Mouse (Mus musculus) intestine, embryonic 16.5 days (tissue): Measurements from ENCODE around the gene Sipa1l1. TPM values are rescaled to one million over a fixed set of nuclear protein-coding genes. Genes with fewer than 3 reads are reported as not detected.
A peak's percentile ranks its signal among the peaks of the same experiment; 100 is the strongest.

Experiments used
- ATAC-seq: fragments of 200-750 bp; cut with Nextera tagmentation; 2 replicates; pipeline ENCODE4 v1.8.0; 2017; ENCODE audit warnings: moderate TSS enrichment, moderate library complexity
- H3K27ac ChIP-seq: fragments of 300-500 bp; sonication (generic); 2 replicates; pipeline ENCODE4 v1.5.1; 2014; ENCODE audit warnings: mild to moderate bottlenecking, low read length
- H3K27me3 ChIP-seq: fragments of 300-500 bp; sonication (generic); replicated peaks from 2 replicates; pipeline ENCODE4 v1.6.1; 2014; ENCODE audit warnings: low read length, control low read depth, mixed read lengths; ENCODE audit not compliant: control insufficient read depth, insufficient read depth
- H3K36me3 ChIP-seq: fragments of 300-500 bp; sonication (generic); 2 replicates; pipeline ENCODE4 v1.6.1; 2014; ENCODE audit warnings: low read length, control low read depth; ENCODE audit not compliant: control insufficient read depth, insufficient read depth
- H3K4me1 ChIP-seq: fragments of 300-500 bp; sonication (generic); 2 replicates; pipeline ENCODE4 v1.6.1; 2014; ENCODE audit warnings: low read length, control low read depth, mixed read lengths; ENCODE audit not compliant: control insufficient read depth, insufficient read depth
- H3K4me2 ChIP-seq: fragments of 300-500 bp; sonication (generic); 2 replicates; pipeline ENCODE4 v1.6.1; 2014; ENCODE audit warnings: low read depth, low read length, control low read depth
- H3K4me3 ChIP-seq: fragments of 300-500 bp; sonication (generic); 2 replicates; pipeline ENCODE4 v1.5.1; 2014; ENCODE audit warnings: mild to moderate bottlenecking, low read length
- H3K9ac ChIP-seq: fragments of 300-500 bp; sonication (generic); 2 replicates; pipeline ENCODE4 v1.6.1; 2014; ENCODE audit warnings: low read depth, low read length
- H3K9me3 ChIP-seq: fragments of 300-500 bp; sonication (generic); 2 replicates; pipeline ENCODE4 v1.6.1; 2016; ENCODE audit warnings: low read length, control low read depth; ENCODE audit not compliant: control insufficient read depth
- WGBS: fragments of 180-500 bp; shearing (Covaris S2); extraction: QIAGEN DNeasy Blood & Tissue Kit; methylation state at CpG from one replicate; pipeline ENCODE4 v1.1.7; 2014; 5-methylcytosine and 5-hydroxymethylcytosine counted together
- polyA plus RNA-seq: library from polyadenylated mRNA; unstranded; fragments of >200 nt; fragmentation: Nextera tagmentation; extraction: Ambion mirVana; gene quantifications from 2 replicates; pipeline ENCODE4 v1.2.1, GENCODE M21; 2015

Sipa1l1 gene
- polyA plus RNA-seq, 1 experiment from 2014 or later = 21.2 TPM

DNA sequence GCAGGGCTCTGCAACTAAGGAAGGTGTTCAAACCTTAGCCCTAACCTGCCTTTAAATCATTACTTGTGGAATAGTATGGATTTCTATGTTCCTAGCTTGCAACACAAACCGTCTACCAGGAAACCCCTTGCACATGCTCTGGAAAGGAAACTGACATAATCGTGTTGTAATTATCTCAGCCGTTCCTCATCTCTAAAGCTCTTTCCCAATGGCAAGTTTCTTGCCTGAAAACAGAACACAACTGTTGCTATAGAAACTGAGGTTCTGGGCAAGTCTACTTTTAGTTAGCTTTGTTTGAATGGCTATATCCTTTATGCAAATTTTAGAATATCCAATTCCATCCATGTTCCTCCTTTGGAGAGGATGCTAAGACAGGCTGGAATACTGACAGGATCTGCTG lies 217.9 kb downstream of the Sipa1l1 start:
- WGBS = 73% methylated on average over 3 of the region's 3 CpGs
- no peaks in the 10 kb centered on the region for H3K27me3 ChIP-seq
- no peak overlapping the region for H3K4me2 ChIP-seq
- no peak overlapping the region for H3K27ac ChIP-seq
- no peak for ATAC-seq
- H3K9me3 ChIP-seq = no peaks in the 10 kb centered on the region
- H3K9ac ChIP-seq = no peak overlapping the region
- no peaks in the 10 kb centered on the region for H3K36me3 ChIP-seq
- H3K4me3 ChIP-seq = no peak overlapping the region
- no peaks in the 10 kb centered on the region for H3K4me1 ChIP-seq

DNA sequence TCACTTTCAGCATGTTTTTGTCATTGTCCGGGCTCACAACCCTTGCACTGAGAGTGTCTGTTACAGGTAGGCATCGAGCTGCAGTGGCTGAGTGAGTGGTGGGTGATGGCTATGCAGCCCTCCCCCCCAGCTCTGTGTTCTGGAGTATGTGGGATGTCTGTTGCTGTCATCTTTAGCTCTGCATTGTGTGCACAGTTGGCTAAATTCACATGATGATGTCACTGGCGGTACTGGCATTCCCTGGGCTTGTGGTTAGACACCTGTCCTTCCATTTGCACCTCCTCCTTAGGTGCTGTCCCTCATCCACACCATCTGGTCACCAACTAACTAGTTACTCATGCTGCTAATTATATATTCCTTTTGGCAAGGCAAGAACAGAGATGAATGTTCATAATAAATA lies 218.5 kb downstream of the Sipa1l1 start:
- no peaks in the 10 kb centered on the region for H3K27me3 ChIP-seq
- no peaks in the 10 kb centered on the region for H3K36me3 ChIP-seq
- H3K9ac ChIP-seq = no peak overlapping the region
- H3K27ac ChIP-seq = no peak overlapping the region
- no peaks in the 10 kb centered on the region for H3K4me1 ChIP-seq
- ATAC-seq = no peak
- H3K4me3 ChIP-seq = no peak overlapping the region
- no peaks in the 10 kb centered on the region for H3K9me3 ChIP-seq
- no peak overlapping the region for H3K4me2 ChIP-seq
- WGBS = 95% methylated on average over 3 of the region's 3 CpGs

DNA sequence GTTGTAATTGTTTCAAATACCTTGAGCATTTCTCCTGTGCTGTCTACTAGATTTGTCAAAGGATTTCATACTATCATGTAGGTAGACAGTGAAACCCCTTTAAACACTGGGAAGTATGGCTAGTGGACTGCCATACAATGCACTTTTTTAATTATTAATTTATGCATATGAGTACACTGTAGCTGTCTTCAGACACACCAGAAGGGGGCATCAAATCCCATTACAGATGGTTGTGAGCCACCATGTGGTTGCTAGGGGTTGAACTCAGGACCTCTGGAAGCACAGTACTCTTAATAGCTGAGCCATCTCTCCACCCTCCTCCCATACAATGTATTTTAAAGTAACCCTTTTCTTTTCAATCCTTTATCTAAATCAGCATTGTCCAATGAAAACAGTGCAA lies 219.0 kb downstream of the Sipa1l1 start:
- Histone ChIP-seq H3K27ac (no peak overlapping the region), H3K36me3 (no peaks in the 10 kb centered on the region), H3K4me3 (no peak overlapping the region), H3K4me2 (no peak overlapping the region), H3K27me3 (no peaks in the 10 kb centered on the region), H3K4me1 (peaks cover under 1% of the 10 kb centered on the region; the same call in 1 of the 2 replicates), H3K9me3 (no peaks in the 10 kb centered on the region), H3K9ac (no peak overlapping the region)
- no peak for ATAC-seq

DNA sequence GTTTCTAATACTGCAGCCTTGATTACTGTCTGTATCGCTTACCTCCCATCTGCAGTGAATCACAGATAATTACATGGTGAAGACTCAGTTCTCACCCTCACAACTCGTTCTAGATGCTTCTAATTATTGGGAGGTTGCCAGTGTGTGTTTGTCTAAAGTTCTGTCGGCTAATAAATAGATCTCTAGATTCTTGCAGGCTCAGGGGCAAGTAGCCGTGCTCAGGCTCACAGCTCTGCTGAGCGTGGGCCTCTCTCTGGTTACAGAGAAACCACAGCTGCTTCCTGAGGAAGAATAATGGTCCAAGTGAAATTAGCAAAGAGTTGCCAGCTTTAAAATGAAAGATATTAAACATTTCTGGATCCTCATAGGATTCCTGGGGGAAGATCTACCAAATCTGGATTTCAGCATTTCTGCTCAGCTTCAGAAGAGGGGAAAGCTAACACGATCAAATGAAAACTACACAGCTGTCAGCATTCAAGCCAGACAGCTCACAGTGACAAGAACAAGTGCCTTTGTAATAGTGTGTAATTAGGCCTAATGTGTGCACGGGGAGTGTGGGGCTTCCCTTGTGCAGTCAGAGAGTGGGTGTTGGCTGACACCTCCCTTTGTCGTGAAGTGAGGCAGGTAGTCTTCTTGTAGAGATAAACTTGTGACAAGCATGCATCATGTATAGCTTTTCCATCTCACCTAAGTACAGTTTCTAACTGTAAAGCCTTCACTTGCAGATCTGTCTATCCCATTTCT lies 225.2 kb downstream of the Sipa1l1 start:
- 0 out of 2 replicates have a peak, but pooled peaks have one; percentile 34 for ATAC-seq

DNA sequence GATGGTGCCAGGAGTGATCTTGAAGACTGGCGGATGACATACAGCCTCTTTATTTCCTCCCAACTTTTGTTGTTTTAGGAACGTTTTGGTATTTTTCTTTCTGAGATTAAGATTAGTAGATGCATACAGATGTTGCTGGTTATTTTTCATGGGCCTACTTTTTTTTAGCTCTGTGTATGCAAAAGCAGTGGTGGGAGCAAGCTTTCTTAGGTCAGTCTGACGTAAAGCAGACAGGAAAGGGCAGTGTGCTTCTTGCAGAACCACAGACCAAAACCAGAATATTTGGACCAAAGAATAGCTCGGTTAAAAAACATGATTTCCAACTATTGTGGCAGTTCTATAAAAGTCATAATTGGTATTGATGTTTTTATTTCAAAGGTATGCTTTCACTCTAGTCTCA lies 226.1 kb downstream of the Sipa1l1 start:
- Histone ChIP-seq H3K4me3 (no peak overlapping the region), H3K9ac (no peak overlapping the region), H3K36me3 (no peaks in the 10 kb centered on the region; the same call in 1 of the 2 replicates), H3K27me3 (no peaks in the 10 kb centered on the region), H3K9me3 (no peaks in the 10 kb centered on the region), H3K4me2 (no peak overlapping the region), H3K4me1 (peaks cover 20% of the 10 kb centered on the region), H3K27ac (peak overlapping the region; percentile 46; the same call in 1 of the 2 replicates)
- WGBS = 69% methylated on average over 4 of the region's 4 CpGs
- no peak for ATAC-seq

More for the DNA sequence above, 225.2 kb downstream of the Sipa1l1 start:
- H3K27ac ChIP-seq = peak overlapping the region; percentile 46
- no peaks in the 10 kb centered on the region for H3K27me3 ChIP-seq
- H3K9me3 ChIP-seq = no peaks in the 10 kb centered on the region
- no peak overlapping the region for H3K4me3 ChIP-seq
- 38% methylated on average over 8 of the region's 8 CpGs for WGBS
- no peaks in the 10 kb centered on the region; the same call in 1 of the 2 replicates for H3K36me3 ChIP-seq
- peaks cover 17% of the 10 kb centered on the region for H3K4me1 ChIP-seq
- H3K4me2 ChIP-seq = no peak overlapping the region
- H3K9ac ChIP-seq = no peak overlapping the region

DNA sequence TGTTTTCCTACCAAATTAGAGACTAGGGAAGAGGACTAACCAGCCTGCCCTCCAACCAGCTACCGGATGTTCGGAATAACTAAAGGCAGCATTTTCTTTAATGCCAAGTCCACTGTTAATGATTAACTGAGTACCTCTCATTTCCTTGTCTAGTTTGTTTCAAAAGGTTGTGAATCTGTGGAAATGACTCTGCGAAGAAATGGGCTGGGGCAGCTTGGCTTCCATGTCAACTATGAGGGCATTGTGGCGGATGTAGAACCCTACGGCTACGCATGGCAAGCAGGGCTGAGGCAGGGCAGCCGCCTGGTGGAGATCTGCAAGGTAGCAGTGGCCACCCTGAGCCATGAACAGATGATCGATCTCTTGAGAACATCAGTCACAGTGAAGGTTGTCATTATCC lies 228.1 kb downstream of the Sipa1l1 start:
- peak; percentile 56 for ATAC-seq
- Histone ChIP-seq H3K9me3 (no peaks in the 10 kb centered on the region), H3K27me3 (no peaks in the 10 kb centered on the region), H3K9ac (0 out of 2 replicates have a peak overlapping the region, but pooled peaks have one; percentile 25), H3K4me3 (no peak overlapping the region; the same call in 1 of the 2 replicates), H3K36me3 (no peaks in the 10 kb centered on the region; the same call in 1 of the 2 replicates), H3K27ac (peak overlapping the region; percentile 79), H3K4me1 (peaks cover 24% of the 10 kb centered on the region), H3K4me2 (peak overlapping the region; percentile 22; the same call in 1 of the 2 replicates)
- WGBS = 66% methylated on average over 8 of the region's 8 CpGs

DNA sequence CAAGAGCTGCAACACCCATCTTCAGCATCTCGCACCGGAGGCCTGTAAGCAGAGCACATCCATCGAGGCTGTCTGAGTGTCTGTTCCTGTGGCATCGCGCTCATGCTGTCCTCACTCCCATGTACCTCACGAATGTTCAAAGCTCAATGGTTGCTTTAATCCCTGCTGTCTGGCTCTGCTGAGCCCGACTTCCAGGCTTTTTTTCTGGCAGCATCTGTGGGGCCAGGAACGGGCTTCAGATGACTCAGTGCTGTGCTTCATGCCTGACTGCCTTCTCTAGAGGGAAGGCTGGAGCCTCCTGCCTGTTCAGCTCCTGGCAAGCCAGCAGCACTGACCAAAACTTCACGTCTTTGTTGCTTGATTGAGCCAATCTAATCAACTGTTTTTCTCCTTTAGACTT lies 228.6 kb downstream of the Sipa1l1 start:
- Histone ChIP-seq H3K36me3 (no peaks in the 10 kb centered on the region; the same call in 1 of the 2 replicates), H3K4me1 (peaks cover 24% of the 10 kb centered on the region), H3K4me3 (no peak overlapping the region; the same call in 1 of the 2 replicates), H3K4me2 (0 out of 2 replicates have a peak overlapping the region, but pooled peaks have one; percentile 22), H3K27ac (peak overlapping the region; percentile 79), H3K9ac (0 out of 2 replicates have a peak overlapping the region, but pooled peaks have one; percentile 25), H3K27me3 (no peaks in the 10 kb centered on the region), H3K9me3 (no peaks in the 10 kb centered on the region)
- 48% methylated on average over 9 of the region's 9 CpGs for WGBS
- ATAC-seq = peak; percentile 40

DNA sequence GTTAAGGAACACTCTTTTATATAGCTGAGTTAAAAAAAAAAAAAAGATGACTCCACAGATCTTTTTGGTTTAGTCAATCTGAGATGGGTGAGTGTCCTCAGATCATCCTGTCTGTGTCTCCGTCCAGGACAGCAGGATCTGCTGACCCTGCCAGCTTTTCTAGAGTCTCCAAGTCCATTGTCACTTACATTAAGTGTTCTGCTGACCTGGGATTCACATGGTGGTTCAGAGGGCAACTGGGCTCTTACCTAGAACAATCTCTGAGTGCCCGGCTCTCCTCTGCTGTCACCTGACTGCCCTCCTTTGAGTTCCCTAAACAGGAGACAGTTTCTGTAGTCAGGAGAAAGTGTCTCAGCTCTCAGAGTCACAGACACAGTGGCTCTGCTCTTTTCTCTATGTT lies 229.8 kb downstream of the Sipa1l1 start:
- no peak overlapping the region for H3K9ac ChIP-seq
- H3K27me3 ChIP-seq = no peaks in the 10 kb centered on the region
- WGBS = 83% methylated on average over 2 of the region's 2 CpGs
- no peaks in the 10 kb centered on the region; the same call in 1 of the 2 replicates for H3K36me3 ChIP-seq
- H3K4me3 ChIP-seq = no peak overlapping the region
- no peak overlapping the region for H3K4me2 ChIP-seq
- H3K27ac ChIP-seq = 0 out of 2 replicates have a peak overlapping the region, but pooled peaks have one; percentile 4
- H3K9me3 ChIP-seq = no peaks in the 10 kb centered on the region
- no peak for ATAC-seq
- peaks cover 17% of the 10 kb centered on the region for H3K4me1 ChIP-seq

DNA sequence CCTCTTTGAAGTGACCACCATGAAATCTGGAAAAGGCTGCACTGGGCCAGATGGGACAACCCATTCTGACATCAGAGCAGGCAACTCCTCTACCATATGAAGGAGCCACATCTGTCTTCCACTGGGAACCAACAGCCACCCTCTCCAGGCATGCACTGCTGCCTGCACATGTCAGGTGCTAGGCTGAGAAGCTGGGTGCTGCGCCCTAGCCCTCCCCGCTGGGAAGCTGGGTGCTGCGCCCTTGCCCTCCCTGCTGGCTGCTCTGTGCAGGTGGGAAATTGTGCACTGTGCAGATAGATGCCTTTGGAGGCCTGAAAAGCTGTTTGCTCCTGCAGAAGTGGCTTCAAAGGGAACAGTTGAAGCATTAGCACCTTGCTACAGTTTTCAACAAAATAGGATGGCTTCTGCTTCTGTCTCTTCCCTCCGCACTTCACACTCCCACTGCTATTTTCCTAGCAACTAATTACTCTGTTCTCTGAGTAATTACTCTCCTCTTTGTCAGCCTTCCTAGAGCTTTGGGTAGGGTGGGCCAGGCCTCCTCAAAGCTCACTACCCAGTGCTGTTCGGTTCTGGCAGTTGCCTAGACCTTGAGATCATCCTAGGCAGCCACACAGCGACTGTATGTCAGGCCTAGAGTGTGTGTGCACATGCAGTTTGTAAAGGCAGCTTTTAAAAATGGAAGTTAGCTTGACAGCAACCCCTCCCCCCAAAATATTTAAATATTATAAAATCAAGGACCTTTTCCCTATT lies 231.0 kb downstream of the Sipa1l1 start:
- Histone ChIP-seq H3K27ac (peak overlapping the region; percentile 10), H3K4me3 (no peak overlapping the region), H3K9ac (0 out of 2 replicates have a peak overlapping the region, but pooled peaks have one; percentile 14), H3K4me2 (no peak overlapping the region), H3K36me3 (no peaks in the 10 kb centered on the region; the same call in 1 of the 2 replicates), H3K27me3 (no peaks in the 10 kb centered on the region), H3K9me3 (no peaks in the 10 kb centered on the region), H3K4me1 (peaks cover 15% of the 10 kb centered on the region)
- 84% methylated on average over 6 of the region's 6 CpGs for WGBS
- no peak for ATAC-seq
